ENCODE assay signal across 15 mouse cellular contexts in genomic region chr9:37122971-37123370, GRCm38 (mm10). TPM values are rescaled to one million over a fixed set of nuclear protein-coding genes. Genes with fewer than 3 reads are reported as not detected.
A peak's percentile ranks its signal among the peaks of the same experiment; 100 is the strongest.
DNase-seq lines count a peak whose midpoint lies in the region; ATAC-seq lines count a peak whose summit lies in the region.
"Had no signal": no experiment of that assay in that cellular context is flagged by ENCODE, and none has a peak within 500 bp of the region (broad histone marks: within the 10 kb centered on the region; RNA-seq: fewer than 3 reads in every experiment).

No protein-coding gene starts in this region.

- H3K4me3 ChIP-seq in midbrain, embryonic 10.5 days, result no peak overlapping the region
- no peak overlapping the region for H3K4me3 ChIP-seq in midbrain, embryonic 14.5 days (replicated peaks; ENCODE audit: low read depth, low read length)
- H3K4me3 ChIP-seq in forebrain, embryonic 16.5 days (replicated peaks; ENCODE audit: low read length), result no peak overlapping the region
- no peak overlapping the region for H3K4me3 ChIP-seq in neural tube, embryonic 15.5 days (replicated peaks)
- no peak overlapping the region for H3K4me3 ChIP-seq in kidney, embryonic 14.5 days (ENCODE audit: low read length)
- H3K4me3 ChIP-seq: embryonic facial prominence, embryonic 12.5 days; heart, embryonic 13.5 days; hindbrain, embryonic 15.5 days; liver, embryonic 13.5 days; neural tube, embryonic 12.5 days had no signal

- no peak for ATAC-seq in midbrain, embryonic 14.5 days (ENCODE audit: low FRiP score, low TSS enrichment)
- ATAC-seq in forebrain, embryonic 16.5 days, result 0 out of 2 replicates have a peak, but pooled peaks have one; percentile 23
- peak; percentile 29; the same call in 1 of the 2 replicates for ATAC-seq in neural tube, embryonic 15.5 days (ENCODE audit: low FRiP score)
- ATAC-seq in kidney, embryonic 14.5 days (ENCODE audit: low FRiP score, low TSS enrichment), result no peak
- ATAC-seq: lung, postnatal 0 days had no signal

- H3K27me3 ChIP-seq in midbrain, embryonic 10.5 days (ENCODE audit: low read depth, poor library complexity, severe bottlenecking), result no peaks in the 10 kb centered on the region; the same call in 1 of the 2 replicates
- H3K27me3 ChIP-seq in midbrain, embryonic 14.5 days (ENCODE audit: control insufficient read depth, insufficient read depth, low read length), result no peaks in the 10 kb centered on the region
- no peaks in the 10 kb centered on the region for H3K27me3 ChIP-seq in forebrain, embryonic 16.5 days (replicated peaks; ENCODE audit: control insufficient read depth, insufficient read depth, low read length)
- no peaks in the 10 kb centered on the region; the same call in 1 of the 2 replicates for H3K27me3 ChIP-seq in neural tube, embryonic 15.5 days (replicated peaks)
- H3K27me3 ChIP-seq in kidney, embryonic 14.5 days (ENCODE audit: control insufficient read depth, insufficient read depth, low read length), result no peaks in the 10 kb centered on the region
- H3K27me3 ChIP-seq: embryonic facial prominence, embryonic 12.5 days; heart, embryonic 13.5 days; hindbrain, embryonic 15.5 days; liver, embryonic 13.5 days had no signal

- no peak overlapping the region for H3K4me2 ChIP-seq in midbrain, embryonic 14.5 days (ENCODE audit: low read length)
- no peak overlapping the region for H3K4me2 ChIP-seq in forebrain, embryonic 16.5 days (ENCODE audit: low read length)
- no peak overlapping the region for H3K4me2 ChIP-seq in neural tube, embryonic 15.5 days
- H3K4me2 ChIP-seq in kidney, embryonic 14.5 days (replicated peaks; ENCODE audit: low read depth, low read length), result no peak overlapping the region
- H3K4me2 ChIP-seq: embryonic facial prominence, embryonic 12.5 days; heart, embryonic 13.5 days; hindbrain, embryonic 15.5 days; liver, embryonic 13.5 days; neural tube, embryonic 12.5 days had no signal

- no peak for DNase-seq in midbrain, embryonic 10.5 days (ENCODE audit: low spot score)
- DNase-seq in midbrain, embryonic 14.5 days, result no peak
- peak; percentile 61 for DNase-seq in cerebellum, adult 9-10 months
- no peak for DNase-seq in Muller cell, postnatal 12 days (ENCODE audit: inconsistent ontology term)
- DNase-seq: adrenal gland, postnatal 25 days; kidney, adult 9 months; liver, embryonic 13.5 days had no signal

- no peaks in the 10 kb centered on the region for H3K9me3 ChIP-seq in midbrain, embryonic 10.5 days (replicated peaks)
- H3K9me3 ChIP-seq in midbrain, embryonic 14.5 days (ENCODE audit: control insufficient read depth, low read length), result no peaks in the 10 kb centered on the region
- H3K9me3 ChIP-seq in forebrain, embryonic 16.5 days (ENCODE audit: control insufficient read depth, low read length), result no peaks in the 10 kb centered on the region
- no peaks in the 10 kb centered on the region for H3K9me3 ChIP-seq in neural tube, embryonic 15.5 days (replicated peaks)
- H3K9me3 ChIP-seq in kidney, embryonic 14.5 days (ENCODE audit: control insufficient read depth, low read length), result no peaks in the 10 kb centered on the region
- H3K9me3 ChIP-seq: embryonic facial prominence, embryonic 12.5 days; heart, embryonic 13.5 days; hindbrain, embryonic 15.5 days; liver, embryonic 13.5 days; neural tube, embryonic 12.5 days had no signal

- WGBS in midbrain, embryonic 10.5 days, result 82% methylated on average over 6 of the region's 6 CpGs
- 57% methylated on average over 6 of the region's 6 CpGs for WGBS in midbrain, embryonic 14.5 days
- WGBS in forebrain, embryonic 16.5 days, result 59% methylated on average over 6 of the region's 6 CpGs
- 24% methylated on average over 6 of the region's 6 CpGs for WGBS in neural tube, embryonic 15.5 days
- WGBS in kidney, embryonic 14.5 days, result 78% methylated on average over 6 of the region's 6 CpGs

- H3K9ac ChIP-seq in midbrain, embryonic 14.5 days (replicated peaks; ENCODE audit: low read length), result no peak overlapping the region
- no peak overlapping the region for H3K9ac ChIP-seq in forebrain, embryonic 16.5 days (replicated peaks; ENCODE audit: low read depth, low read length)
- H3K9ac ChIP-seq in neural tube, embryonic 15.5 days (replicated peaks), result no peak overlapping the region
- H3K9ac ChIP-seq in kidney, embryonic 14.5 days (ENCODE audit: low read depth, low read length), result no peak overlapping the region
- H3K9ac ChIP-seq: embryonic facial prominence, embryonic 12.5 days; heart, embryonic 13.5 days; hindbrain, embryonic 15.5 days; liver, embryonic 13.5 days; neural tube, embryonic 12.5 days had no signal

- peaks cover 36% of the 10 kb centered on the region for H3K36me3 ChIP-seq in midbrain, embryonic 10.5 days
- H3K36me3 ChIP-seq in midbrain, embryonic 14.5 days (ENCODE audit: control insufficient read depth, insufficient read depth, low read length), result no peaks in the 10 kb centered on the region
- no peaks in the 10 kb centered on the region for H3K36me3 ChIP-seq in forebrain, embryonic 16.5 days (ENCODE audit: control insufficient read depth, insufficient read depth)
- H3K36me3 ChIP-seq in neural tube, embryonic 15.5 days, result no peaks in the 10 kb centered on the region
- no peaks in the 10 kb centered on the region for H3K36me3 ChIP-seq in kidney, embryonic 14.5 days (ENCODE audit: control insufficient read depth, insufficient read depth, low read length)
- H3K36me3 ChIP-seq: embryonic facial prominence, embryonic 12.5 days; heart, embryonic 13.5 days; hindbrain, embryonic 15.5 days; liver, embryonic 13.5 days; neural tube, embryonic 12.5 days had no signal

- H3K4me1 ChIP-seq in midbrain, embryonic 10.5 days, result peaks cover 55% of the 10 kb centered on the region
- peaks cover 10% of the 10 kb centered on the region; the same call in 1 of the 2 replicates for H3K4me1 ChIP-seq in midbrain, embryonic 14.5 days (ENCODE audit: control insufficient read depth, insufficient read depth, low read length)
- peaks cover 25% of the 10 kb centered on the region for H3K4me1 ChIP-seq in forebrain, embryonic 16.5 days (replicated peaks; ENCODE audit: control insufficient read depth, insufficient read depth, low read length)
- H3K4me1 ChIP-seq in neural tube, embryonic 15.5 days, result peaks cover 63% of the 10 kb centered on the region
- peaks cover 19% of the 10 kb centered on the region; the same call in 1 of the 2 replicates for H3K4me1 ChIP-seq in kidney, embryonic 14.5 days (ENCODE audit: control insufficient read depth, insufficient read depth, low read length)
- H3K4me1 ChIP-seq: liver, embryonic 13.5 days had no signal

- H3K27ac ChIP-seq in midbrain, embryonic 10.5 days (replicated peaks), result peak overlapping the region; percentile 33; the same call in 1 of the 2 replicates
- no peak overlapping the region for H3K27ac ChIP-seq in midbrain, embryonic 14.5 days (replicated peaks; ENCODE audit: low read depth, low read length)
- no peak overlapping the region for H3K27ac ChIP-seq in forebrain, embryonic 16.5 days (ENCODE audit: low read length)
- H3K27ac ChIP-seq in neural tube, embryonic 15.5 days (replicated peaks), result peak overlapping the region; percentile 75
- H3K27ac ChIP-seq in kidney, embryonic 14.5 days (ENCODE audit: low read depth, low read length), result no peak overlapping the region
- H3K27ac ChIP-seq: embryonic facial prominence, embryonic 12.5 days; heart, embryonic 13.5 days; hindbrain, embryonic 15.5 days; liver, embryonic 13.5 days; neural tube, embryonic 12.5 days had no signal

RNA-seq across cellular contexts. Expression of gene Pknox2, which starts 24.2 kb away (rescaled TPM):
- polyA plus RNA-seq in midbrain, embryonic 10.5 days (2016; fragmentation: Nextera tagmentation; extraction: Ambion mirVana), result 41.5 and 45.0 TPM in 2 replicates
- polyA plus RNA-seq in midbrain, embryonic 14.5 days (2014; fragmentation: Nextera tagmentation; extraction: Ambion mirVana), result 18.4 and 19.6 TPM in 2 replicates
- polyA plus RNA-seq in forebrain, embryonic 16.5 days (2015; fragmentation: Nextera tagmentation; extraction: Ambion mirVana), result 24.5 and 26.9 TPM in 2 replicates
- 46.1 and 52.3 TPM in 2 replicates for polyA plus RNA-seq in neural tube, embryonic 15.5 days (2015; fragmentation: Nextera tagmentation; extraction: Ambion mirVana)
- 5.4 and 5.5 TPM in 2 replicates for polyA plus RNA-seq in kidney, embryonic 14.5 days (2014; fragmentation: Nextera tagmentation; extraction: Ambion mirVana)

Comparison
In these comparisons a context has a peak if more than half of its experiments do, and no peak if none do; other contexts are left out.
1. H3K27ac ChIP-seq: peak in midbrain, embryonic 10.5 days (single experiment) and neural tube, embryonic 15.5 days (single experiment); none in midbrain, embryonic 14.5 days (single experiment), forebrain, embryonic 16.5 days (single experiment) and kidney, embryonic 14.5 days (single experiment).
2. ATAC-seq: peak in forebrain, embryonic 16.5 days (single experiment) and neural tube, embryonic 15.5 days (single experiment); none in midbrain, embryonic 14.5 days (single experiment) and kidney, embryonic 14.5 days (single experiment).